Mouse (Mus musculus) heart, adult 2 months (tissue): ENCODE data around the gene Parva.

ENCODE experiments used
- CTCF ChIP-seq: fragments of 200-600 bp; IDR thresholded peaks from 2 replicates; pipeline ENCODE4 v1.8.1; 2022; ENCODE audit warnings: antibody characterized with exemption, mild to moderate bottlenecking, moderate library complexity
- EP300 ChIP-seq: fragments of 200-500 bp; IDR thresholded peaks from 2 replicates; pipeline ENCODE4 v1.6.1; 2011; ENCODE audit warnings: low read depth, low read length, control low read depth; ENCODE audit not compliant: insufficient read depth
- POLR2A ChIP-seq: fragments of 200-500 bp; IDR thresholded peaks from 2 replicates; pipeline ENCODE4 v1.6.1; 2011; ENCODE audit warnings: mild to moderate bottlenecking, low read depth, low read length, control low read depth; ENCODE audit not compliant: insufficient read depth

DNA sequence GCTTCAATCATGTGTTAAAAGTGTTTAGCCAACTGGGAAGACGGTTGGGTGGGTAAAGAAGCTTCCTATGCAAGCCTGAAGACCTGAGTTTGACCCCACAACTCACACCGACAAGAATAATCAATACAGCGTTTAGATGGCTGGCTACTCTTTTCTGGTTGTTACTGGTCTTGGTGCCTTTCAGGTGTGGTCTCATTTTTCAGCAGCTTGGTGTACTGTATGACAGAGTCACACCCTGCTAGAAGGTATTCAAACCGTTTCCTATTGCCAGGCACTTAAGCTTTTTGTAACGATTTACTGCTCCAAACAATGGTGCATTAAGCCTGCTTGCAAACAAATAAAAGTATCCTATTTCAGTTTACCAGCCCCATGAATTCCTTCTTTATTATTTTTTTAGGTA, 25.2 kb downstream of the Parva start:
- TF ChIP-seq EP300 (no peak), CTCF (no peak), POLR2A (no peak)
